Mouse (Mus musculus) C2C12 (cell line): ENCODE measurements at regions not wholly inside any gene's neighbourhood (a gene's known extent, or its start where the extent isn't known, plus 50 kb on each side); places are given as distances from the start of the nearest gene placed in this dataset.
"Not testable (repeated sequence)": the region's sequence is repeated elsewhere in the genome, so short reads cannot be mapped to it uniquely, and the experiment has no call there.

ENCODE experiments used
- CEBPB ChIP-seq: IDR thresholded peaks from one replicate; pipeline ENCODE4 v1.6.1; 2011; ENCODE audit warnings: low read depth, mild to moderate bottlenecking, control low read depth, moderate library complexity
- CTCF ChIP-seq: IDR thresholded peaks from one replicate; pipeline ENCODE4 v1.5.1; 2011; ENCODE audit not compliant: control insufficient read depth, insufficient read depth, insufficient read length
- FOSL1 ChIP-seq: IDR thresholded peaks from one replicate; pipeline ENCODE4 v1.8.0; 2011; ENCODE audit warnings: mild to moderate bottlenecking, low read length; ENCODE audit not compliant: poor library complexity, insufficient read depth, severe bottlenecking
- MYOG ChIP-seq: IDR thresholded peaks from one replicate; pipeline ENCODE4 v1.6.1; 2011; ENCODE audit not compliant: control insufficient read depth, insufficient read length; ENCODE audit errors: extremely low read depth
- USF1 ChIP-seq: IDR thresholded peaks from one replicate; pipeline ENCODE4 v1.6.1; 2011; ENCODE audit warnings: low read depth, mild to moderate bottlenecking, control low read depth, moderate library complexity

DNA sequence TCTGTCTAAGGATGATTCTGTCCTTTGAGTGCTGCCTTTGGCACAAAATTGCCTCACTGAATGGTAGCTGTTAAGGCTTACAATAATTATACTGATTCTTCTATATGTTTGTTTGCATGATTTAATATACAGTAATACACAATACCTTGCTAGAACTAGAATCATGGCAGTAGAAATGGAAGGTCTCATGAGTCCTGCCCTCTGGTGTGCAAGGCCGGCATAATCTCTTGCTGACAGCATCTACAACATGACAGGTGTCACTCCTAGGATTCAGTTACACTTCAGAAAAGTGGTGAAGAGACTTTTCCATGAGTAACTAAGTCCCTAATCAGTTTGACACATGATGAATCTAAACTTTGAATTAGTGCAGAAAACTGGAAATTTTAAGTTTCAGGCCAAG lies 861.2 kb upstream of the Olfr1507 start:
- not testable (repeated sequence) for TF ChIP-seq FOSL1, CTCF, USF1, MYOG, CEBPB
